Mouse (Mus musculus) G1E (cell line): ENCODE measurements around the gene Primpol.

Experiments used
- CTCF ChIP-seq: IDR thresholded peaks from 2 replicates; pipeline ENCODE4 v1.5.1; 2012; ENCODE audit warnings: low read depth, low read length, inconsistent platforms, mixed read lengths
- GATA1 ChIP-seq: IDR thresholded peaks from 2 replicates; pipeline ENCODE4 v1.6.1; 2012; ENCODE audit warnings: borderline replicate concordance, low read length, inconsistent platforms, mixed read lengths

DNA sequence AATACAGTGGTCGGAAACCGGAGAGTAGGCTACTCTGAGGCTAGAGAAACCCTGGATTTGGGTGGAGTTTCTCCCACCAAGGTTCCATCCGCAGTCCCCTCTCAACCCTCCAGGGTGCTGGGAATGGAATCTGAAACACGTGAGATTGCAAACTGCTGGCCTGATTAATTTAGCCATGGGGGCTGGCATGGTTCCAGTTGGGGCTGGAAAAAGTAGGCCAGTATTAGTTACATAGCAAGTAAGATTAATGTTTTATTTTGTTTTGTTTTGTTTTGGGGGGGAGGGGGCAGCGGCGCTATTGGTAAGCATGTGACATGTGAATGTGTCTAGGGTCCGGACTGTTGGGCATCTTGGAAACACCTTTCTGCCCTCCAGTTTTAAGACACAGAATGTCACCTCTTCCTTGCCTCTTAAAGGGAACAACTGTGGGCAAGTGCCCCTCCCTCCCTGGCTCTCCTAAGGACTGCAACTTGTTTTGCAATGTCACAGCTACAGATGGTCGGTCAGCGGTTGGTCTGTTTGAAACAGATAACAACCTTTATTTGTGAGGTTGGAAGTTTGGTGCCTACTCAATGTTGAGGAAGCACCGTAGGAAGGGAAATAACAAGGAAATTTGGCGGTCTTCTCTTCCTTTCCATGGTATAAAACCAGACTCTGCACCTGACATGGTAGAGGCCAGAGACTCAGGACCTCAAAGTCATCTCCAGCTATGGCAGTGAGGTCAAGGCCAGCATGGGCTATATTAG lies 70.4 kb downstream of the Primpol start:
- TF ChIP-seq CTCF: no peak
- TF ChIP-seq GATA1: no peak
